Mouse (Mus musculus): ENCODE measurements at regions not wholly inside any gene's neighbourhood (a gene's known extent, or its start where the extent isn't known, plus 50 kb on each side); places are given as distances from the start of the nearest gene placed in this dataset.

GRCm38 (mm10) chr16:52988852-52989397, 535.1 kb upstream of the Alcam start:
- DNase-seq, result peak in 1 of 2 experiments; percentile 3

GRCm38 (mm10) chr16:52984336-52984735, 530.5 kb upstream of the Alcam start:
- DNase-seq, result no peak

- no peak for DNase-seq
These were observed 527.1 kb upstream of the Alcam start for GRCm38 (mm10) chr16:52980995-52981394.

GRCm38 (mm10) chr16:52972811-52973210, 518.9 kb upstream of the Alcam start:
- DNase-seq, result no peak

GRCm38 (mm10) chr16:52947679-52948078, 493.8 kb upstream of the Alcam start:
- no peak for DNase-seq

GRCm38 (mm10) chr16:52934749-52935148, 480.9 kb upstream of the Alcam start:
- DNase-seq, result peak in 1 of 2 experiments; percentile 1

- DNase-seq, result no peak
These were observed 478.1 kb upstream of the Alcam start for GRCm38 (mm10) chr16:52931978-52932377.

- DNase-seq, result peak; percentile 8 to 22
These were observed 438.8 kb upstream of the Alcam start for GRCm38 (mm10) chr16:52892467-52893255.

- DNase-seq, result peak; percentile 3 to 40
These were observed 425.7 kb upstream of the Alcam start for GRCm38 (mm10) chr16:52879463-52880114.

GRCm38 (mm10) chr16:52867833-52868232, 414.0 kb upstream of the Alcam start:
- DNase-seq, result no peak

GRCm38 (mm10) chr16:52863554-52863953, 409.7 kb upstream of the Alcam start:
- DNase-seq, result no peak

GRCm38 (mm10) chr16:52861263-52861662, 407.4 kb upstream of the Alcam start:
- DNase-seq, result no peak

GRCm38 (mm10) chr16:52858441-52859209, 404.8 kb upstream of the Alcam start:
- no peak for DNase-seq

- no peak for DNase-seq
These were observed 397.3 kb upstream of the Alcam start for GRCm38 (mm10) chr16:52851129-52851528.

- DNase-seq, result no peak
These were observed 365.1 kb upstream of the Alcam start for GRCm38 (mm10) chr16:52818976-52819375.

GRCm38 (mm10) chr16:52811219-52811618, 357.3 kb upstream of the Alcam start:
- DNase-seq, result no peak

- DNase-seq, result no peak
These were observed 350.5 kb upstream of the Alcam start for GRCm38 (mm10) chr16:52804365-52804764.

GRCm38 (mm10) chr16:52799715-52800392, 346.0 kb upstream of the Alcam start:
- no peak for DNase-seq

GRCm38 (mm10) chr16:52795184-52795583, 341.3 kb upstream of the Alcam start:
- no peak for DNase-seq

GRCm38 (mm10) chr16:52789946-52790345, 336.1 kb upstream of the Alcam start:
- no peak for DNase-seq

- no peak for DNase-seq
These were observed 293.9 kb upstream of the Alcam start for GRCm38 (mm10) chr16:52747744-52748143.

GRCm38 (mm10) chr16:52746186-52746585, 292.3 kb upstream of the Alcam start:
- DNase-seq, result no peak

- no peak for DNase-seq
These were observed 290.8 kb upstream of the Alcam start for GRCm38 (mm10) chr16:52744720-52745119.

Measured in cerebellum, postnatal 14 days (tissue).